Mouse (Mus musculus) ES-Bruce4 (cell line): ENCODE data around the gene Ganab.

Source experiments
- CTCF ChIP-seq: IDR thresholded peaks from one replicate; pipeline ENCODE4 v1.8.1; 2011; ENCODE audit warnings: low read depth, low read length
- POLR2A ChIP-seq: IDR thresholded peaks from one replicate; pipeline ENCODE4 v1.8.1; 2011; ENCODE audit warnings: low read length; ENCODE audit not compliant: insufficient read depth

GRCm38 (mm10) chr19:8919000-8919399, 21.1 kb downstream of the Ganab start:
- TF ChIP-seq POLR2A (no peak), CTCF (no peak)
